Mouse (Mus musculus) embryonic facial prominence, embryonic 10.5 days (tissue): Measurements from ENCODE around the gene H60b. TPM values are rescaled to one million over a fixed set of nuclear protein-coding genes. Genes with fewer than 3 reads are reported as not detected.
"Not testable (repeated sequence)": the region's sequence is repeated elsewhere in the genome, so short reads cannot be mapped to it uniquely, and the experiment has no call there.

ENCODE experiments used
- DNase-seq: peaks from one replicate; pipeline ENCODE4 v3.0.0-alpha.2; 2017; ENCODE audit warnings: low spot score
- H3K27ac ChIP-seq: fragments of 300-500 bp; sonication (generic); replicated peaks from 2 replicates; pipeline ENCODE4 v1.5.1; 2016; ENCODE audit warnings: mild to moderate bottlenecking
- H3K27me3 ChIP-seq: fragments of 300-500 bp; sonication (generic); replicated peaks from 2 replicates; pipeline ENCODE4 v1.6.1; 2016; ENCODE audit warnings: low read depth, mild to moderate bottlenecking; ENCODE audit not compliant: poor library complexity, severe bottlenecking
- H3K36me3 ChIP-seq: fragments of 300-500 bp; sonication (generic); replicated peaks from 2 replicates; pipeline ENCODE4 v1.6.1; 2016; ENCODE audit warnings: mild to moderate bottlenecking, moderate library complexity
- H3K4me1 ChIP-seq: fragments of 300-500 bp; sonication (generic); 2 replicates; pipeline ENCODE4 v1.6.1; 2016
- H3K4me3 ChIP-seq: fragments of 300-500 bp; sonication (generic); 2 replicates; pipeline ENCODE4 v1.5.1; 2016; ENCODE audit warnings: mild to moderate bottlenecking, moderate library complexity
- H3K9me3 ChIP-seq: fragments of 300-500 bp; sonication (generic); 2 replicates; pipeline ENCODE4 v1.6.1; 2016; ENCODE audit warnings: mild to moderate bottlenecking
- WGBS: fragments of 180-500 bp; shearing (Covaris S2); methylation state at CpG from one replicate; pipeline ENCODE4 v1.1.7; 2016; 5-methylcytosine and 5-hydroxymethylcytosine counted together
- polyA plus RNA-seq: library from polyadenylated mRNA; unstranded; fragments of >200 nt; fragmentation: Nextera tagmentation; extraction: Ambion mirVana; gene quantifications from 2 replicates; pipeline ENCODE4 v1.2.1, GENCODE M21; 2016

Gene H60b
- polyA plus RNA-seq, 1 experiment from 2014 or later: 0.25 TPM

- peak overlapping the region; percentile 37; the same call in 1 of the 2 replicates for H3K4me3 ChIP-seq
- DNase-seq: not testable (repeated sequence)
- WGBS: 47% methylated on average over 5 of the region's 5 CpGs
Measured at GRCm38 (mm10) chr10:22172431-22173334, 14.3 kb downstream of the H60b start.

GRCm38 (mm10) chr10:22173335-22174189, 15.2 kb downstream of the H60b start:
- not testable (repeated sequence) for H3K4me1 ChIP-seq, H3K36me3 ChIP-seq, H3K27ac ChIP-seq, H3K27me3 ChIP-seq, H3K9me3 ChIP-seq
- 10% methylated on average over 13 of the region's 17 CpGs for WGBS
- DNase-seq: peak; percentile 48
- peak overlapping the region; percentile 37; the same call in 1 of the 2 replicates for H3K4me3 ChIP-seq

More at GRCm38 (mm10) chr10:22172431-22173334, 14.3 kb downstream of the H60b start:
- H3K27me3 ChIP-seq, H3K36me3 ChIP-seq, H3K4me1 ChIP-seq, H3K9me3 ChIP-seq, H3K27ac ChIP-seq: not testable (repeated sequence)

GRCm38 (mm10) chr10:22174190-22174487, 15.8 kb downstream of the H60b start:
- H3K9me3 ChIP-seq, H3K27ac ChIP-seq, DNase-seq, H3K4me1 ChIP-seq, H3K27me3 ChIP-seq, H3K36me3 ChIP-seq, H3K4me3 ChIP-seq: not testable (repeated sequence)
- 76% methylated on average over 2 of the region's 2 CpGs for WGBS

DNA sequence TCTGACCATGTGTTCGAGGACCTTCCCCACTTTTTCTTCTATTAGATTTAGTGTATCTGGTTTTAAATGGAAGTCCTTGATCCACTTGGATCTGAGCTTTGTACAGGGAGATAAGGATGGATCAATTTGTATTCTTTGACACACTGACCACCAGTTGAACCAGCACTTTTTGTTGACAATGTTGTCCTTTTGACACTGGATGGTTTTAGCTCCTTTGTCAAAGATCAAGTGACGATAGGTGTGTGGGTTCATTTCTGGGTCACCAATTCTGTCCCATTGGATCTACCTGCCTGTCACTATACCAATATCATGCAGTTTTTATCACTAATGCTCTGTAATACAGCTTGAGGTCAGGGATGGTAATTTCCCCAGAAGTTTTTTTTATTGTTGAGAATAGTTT, 18.1 kb downstream of the H60b start:
- not testable (repeated sequence) for H3K4me1 ChIP-seq, H3K27ac ChIP-seq, H3K27me3 ChIP-seq, H3K4me3 ChIP-seq, H3K36me3 ChIP-seq, H3K9me3 ChIP-seq, DNase-seq
- 88% methylated on average over 2 of the region's 2 CpGs for WGBS

- not testable (repeated sequence) for H3K4me1 ChIP-seq, H3K27ac ChIP-seq, H3K36me3 ChIP-seq, H3K27me3 ChIP-seq, H3K9me3 ChIP-seq
- WGBS: 4% methylated on average over 10 of the region's 10 CpGs
- DNase-seq: peak; percentile 47
- H3K4me3 ChIP-seq: 0 out of 2 replicates have a peak overlapping the region, but pooled peaks have one; percentile 23
Measured at GRCm38 (mm10) chr10:22191035-22191434, 32.6 kb downstream of the H60b start.

DNA sequence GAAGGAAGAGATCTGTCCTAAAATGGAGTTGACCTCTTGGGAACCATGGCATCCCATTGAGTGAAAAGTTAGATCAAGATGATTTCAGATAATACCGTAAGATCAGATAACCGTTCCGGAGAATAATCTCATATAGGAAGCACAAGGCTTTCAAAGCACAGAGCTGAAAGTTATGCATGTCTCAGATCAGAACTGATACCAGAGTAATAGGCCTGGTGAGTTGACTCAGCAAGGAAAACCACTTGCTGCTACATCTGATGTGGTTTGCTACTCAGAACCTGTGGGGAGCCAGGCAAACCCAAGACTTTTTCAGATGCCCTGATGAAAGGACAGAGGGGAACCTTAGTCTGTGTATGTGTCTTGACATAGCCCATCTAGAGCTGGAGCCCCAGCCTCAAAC, 43.0 kb downstream of the H60b start:
- WGBS: 77% methylated on average over 2 of the region's 3 CpGs
- H3K27me3 ChIP-seq, H3K9me3 ChIP-seq, H3K4me1 ChIP-seq, H3K4me3 ChIP-seq, H3K36me3 ChIP-seq, H3K27ac ChIP-seq, DNase-seq: not testable (repeated sequence)

DNA sequence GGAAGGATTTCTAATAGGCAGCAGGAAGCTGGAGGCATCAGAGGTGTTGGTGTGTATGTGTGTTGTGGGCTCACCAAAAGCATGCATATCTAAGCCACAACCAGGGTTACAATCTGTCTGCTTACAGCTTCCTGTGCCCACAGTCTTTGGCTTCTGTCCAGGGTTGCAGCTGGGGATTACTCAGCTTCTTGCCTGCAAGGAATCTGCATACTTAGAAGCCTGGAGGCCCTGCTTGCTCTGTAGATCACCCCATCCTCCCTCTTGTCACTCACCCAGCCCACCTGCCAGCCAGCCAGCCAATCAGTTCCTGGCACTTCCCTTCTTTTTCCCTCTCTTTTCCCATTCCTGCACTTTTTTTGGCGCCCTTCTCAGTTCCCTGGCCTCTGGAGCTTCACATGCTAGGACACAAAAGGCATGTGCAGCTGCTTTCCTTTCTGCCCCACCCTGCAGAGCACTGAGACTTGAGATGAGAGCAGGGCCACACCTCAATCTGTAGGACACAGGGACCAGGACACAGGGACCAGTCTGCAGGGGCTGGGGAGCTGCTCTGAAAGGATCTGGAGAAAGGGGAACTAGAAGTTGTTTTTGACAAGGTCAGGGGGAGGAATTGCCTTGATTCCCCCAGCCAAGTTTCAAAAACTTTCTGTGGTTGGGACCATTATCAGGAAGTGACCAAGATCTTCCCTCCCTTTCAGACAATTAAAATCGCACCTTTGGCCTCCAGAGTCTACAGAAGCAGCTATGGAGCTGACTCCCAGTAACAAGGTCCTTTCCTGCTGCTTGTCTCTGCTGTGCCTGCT, 44.6 kb downstream of the H60b start:
- H3K4me1 ChIP-seq, DNase-seq, H3K27ac ChIP-seq, H3K27me3 ChIP-seq, H3K36me3 ChIP-seq, H3K4me3 ChIP-seq, H3K9me3 ChIP-seq: not testable (repeated sequence)
- WGBS: no CpG with 5 or more reads among the region's 2 CpGs

GRCm38 (mm10) chr10:22206443-22206842, 48.1 kb downstream of the H60b start:
- H3K36me3 ChIP-seq, H3K9me3 ChIP-seq, DNase-seq, H3K4me3 ChIP-seq, H3K27me3 ChIP-seq, H3K4me1 ChIP-seq, H3K27ac ChIP-seq: not testable (repeated sequence)
- WGBS: 78% methylated on average over 1 of the region's 1 CpGs

GRCm38 (mm10) chr10:22212012-22212696, 53.8 kb downstream of the H60b start:
- not testable (repeated sequence) for H3K4me3 ChIP-seq, H3K4me1 ChIP-seq, H3K9me3 ChIP-seq, H3K27me3 ChIP-seq, H3K36me3 ChIP-seq, H3K27ac ChIP-seq
- under 1% methylated on average over 8 of the region's 11 CpGs for WGBS
- peak; percentile 43 for DNase-seq

GRCm38 (mm10) chr10:22223474-22224349, 65.3 kb downstream of the H60b start:
- no CpG with 5 or more reads among the region's 7 CpGs for WGBS
- not testable (repeated sequence) for H3K4me3 ChIP-seq, H3K9me3 ChIP-seq, DNase-seq, H3K27me3 ChIP-seq, H3K27ac ChIP-seq, H3K36me3 ChIP-seq, H3K4me1 ChIP-seq

DNA sequence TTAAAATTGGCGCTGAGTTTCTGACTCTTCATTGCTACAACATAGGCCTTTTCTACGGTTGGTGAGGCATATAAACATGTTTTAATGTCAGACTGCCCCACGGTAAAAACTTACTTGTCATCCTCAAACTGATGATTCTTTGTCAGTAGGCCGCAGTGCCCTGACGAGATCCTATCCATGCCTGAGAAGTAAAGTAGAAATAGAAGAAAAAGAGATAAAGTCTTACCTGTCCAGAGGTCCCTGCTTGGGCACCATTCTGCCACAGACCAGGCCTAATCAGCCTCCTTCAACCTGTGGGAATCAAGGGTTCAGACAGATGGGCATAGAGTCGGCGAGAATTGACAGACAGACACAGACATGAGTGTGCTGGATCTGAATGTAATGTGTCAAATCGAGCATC, 106.7 kb downstream of the H60b start:
- H3K27ac ChIP-seq: no peak overlapping the region
- peaks cover 19% of the 10 kb centered on the region for H3K9me3 ChIP-seq
- no peaks in the 10 kb centered on the region for H3K36me3 ChIP-seq
- WGBS: 91% methylated on average over 8 of the region's 8 CpGs
- no peak for DNase-seq
- no peaks in the 10 kb centered on the region for H3K4me1 ChIP-seq
- no peak overlapping the region for H3K4me3 ChIP-seq
- no peaks in the 10 kb centered on the region for H3K27me3 ChIP-seq
